Mouse (Mus musculus) heart, postnatal 0 days (tissue): ENCODE data around the gene 1500009C09Rik. TPM values are rescaled to one million over a fixed set of nuclear protein-coding genes. Genes with fewer than 3 reads are reported as not detected.

Experiments used
- ATAC-seq: fragments of 200-750 bp; cut with Nextera tagmentation; 2 replicates; pipeline ENCODE4 v1.8.0; 2017; ENCODE audit warnings: low read depth, moderate number of reproducible peaks, moderate library complexity; ENCODE audit not compliant: insufficient read depth
- DNase-seq: peaks from one replicate; pipeline ENCODE4 v3.0.0-alpha.2; 2016; ENCODE audit warnings: low spot score
- H3K27ac ChIP-seq: fragments of 300-500 bp; sonication (generic); 2 replicates; pipeline ENCODE4 v1.5.1; 2014; ENCODE audit warnings: low read depth, mild to moderate bottlenecking
- H3K27me3 ChIP-seq: fragments of 300-500 bp; sonication (generic); 2 replicates; pipeline ENCODE4 v1.6.1; 2014; ENCODE audit warnings: low read length, mixed read lengths; ENCODE audit not compliant: control insufficient read depth, insufficient read depth
- H3K36me3 ChIP-seq: fragments of 300-500 bp; sonication (generic); replicated peaks from 2 replicates; pipeline ENCODE4 v1.6.1; 2014; ENCODE audit warnings: low read length, mixed read lengths; ENCODE audit not compliant: control insufficient read depth, insufficient read depth
- H3K4me1 ChIP-seq: fragments of 300-500 bp; sonication (generic); 2 replicates; pipeline ENCODE4 v1.6.1; 2014; ENCODE audit warnings: antibody characterized with exemption; ENCODE audit not compliant: control insufficient read depth, insufficient read depth
- H3K4me2 ChIP-seq: fragments of 300-500 bp; sonication (generic); 2 replicates; pipeline ENCODE4 v1.6.1; 2014; ENCODE audit warnings: low read depth, mild to moderate bottlenecking, low read length, moderate library complexity
- H3K4me3 ChIP-seq: fragments of 300-500 bp; sonication (generic); 2 replicates; pipeline ENCODE4 v1.5.1; 2014; ENCODE audit warnings: low read depth, low read length
- H3K9ac ChIP-seq: fragments of 300-500 bp; sonication (generic); replicated peaks from 2 replicates; pipeline ENCODE4 v1.6.1; 2014; ENCODE audit warnings: low read depth, low read length, mixed read lengths
- H3K9me3 ChIP-seq: fragments of 300-500 bp; sonication (generic); replicated peaks from 2 replicates; pipeline ENCODE4 v1.6.1; 2016; ENCODE audit warnings: low read length; ENCODE audit not compliant: control insufficient read depth
- CTCF ChIP-seq: IDR thresholded peaks from 2 replicates; pipeline ENCODE4 v1.5.1; 2016; ENCODE audit warnings: antibody characterized with exemption, control low read depth, low read depth
- EP300 ChIP-seq: IDR thresholded peaks from 2 replicates; pipeline ENCODE4 v1.6.1; 2016; ENCODE audit warnings: antibody characterized with exemption, low read depth
- whole genome bisulfite sequencing: fragments of 180-500 bp; shearing (Covaris S2); extraction: QIAGEN DNeasy Blood & Tissue Kit; methylation state at CpG from one replicate; pipeline ENCODE4 v1.1.7; 2014; 5-methylcytosine and 5-hydroxymethylcytosine counted together
- polyA plus RNA-seq: library from polyadenylated mRNA; unstranded; fragments of >200 nt; fragmentation: Nextera tagmentation; extraction: Ambion mirVana; gene quantifications from 2 replicates; pipeline ENCODE4 v1.2.1, GENCODE M21; 2015
- total RNA-seq: library from RNA; depleted of rRNA; stranded (reverse); fragments of >200 nt; gene quantifications from 2 replicates; pipeline ENCODE4 v1.2.3, GENCODE M21; 2014; ENCODE audit warnings: low replicate concordance

The 1500009C09Rik gene
- total and polyA plus RNA-seq, 2 experiments from 2014 or later, result not detected

DNA sequence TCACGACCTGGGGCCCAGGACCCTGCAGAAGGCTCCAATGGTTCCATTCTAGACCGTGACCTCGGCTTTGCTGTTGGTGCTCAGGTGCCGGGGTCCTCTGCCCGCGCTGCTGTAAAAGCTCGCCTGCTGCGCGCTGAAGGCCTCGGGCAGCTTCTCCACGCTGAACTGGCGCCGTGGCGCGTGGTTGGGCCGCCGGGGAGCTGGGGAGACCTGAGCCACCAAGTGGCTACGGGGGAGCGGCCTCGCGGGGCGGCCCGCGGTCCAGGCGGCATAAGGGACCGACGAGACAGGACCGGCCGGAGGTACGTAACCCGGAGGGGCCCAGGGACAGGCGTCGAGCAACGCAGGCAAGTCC lies 45.1 kb upstream of the 1500009C09Rik start:
- Histone ChIP-seq H3K36me3 (peaks cover 31% of the 10 kb centered on the region), H3K9ac (no peak overlapping the region), H3K27me3 (peaks cover 50% of the 10 kb centered on the region), H3K4me1 (peaks cover 19% of the 10 kb centered on the region; the same call in 1 of the 2 replicates), H3K9me3 (no peaks in the 10 kb centered on the region), H3K4me2 (peak overlapping the region; percentile 1; the same call in 1 of the 2 replicates), H3K4me3 (no peak overlapping the region), H3K27ac (no peak overlapping the region)
- 17% methylated on average over 34 of the region's 34 CpGs for WGBS
- DNase-seq, result no peak
- TF ChIP-seq CTCF, result no peak
- no peak for TF ChIP-seq EP300
- no peak for ATAC-seq

DNA sequence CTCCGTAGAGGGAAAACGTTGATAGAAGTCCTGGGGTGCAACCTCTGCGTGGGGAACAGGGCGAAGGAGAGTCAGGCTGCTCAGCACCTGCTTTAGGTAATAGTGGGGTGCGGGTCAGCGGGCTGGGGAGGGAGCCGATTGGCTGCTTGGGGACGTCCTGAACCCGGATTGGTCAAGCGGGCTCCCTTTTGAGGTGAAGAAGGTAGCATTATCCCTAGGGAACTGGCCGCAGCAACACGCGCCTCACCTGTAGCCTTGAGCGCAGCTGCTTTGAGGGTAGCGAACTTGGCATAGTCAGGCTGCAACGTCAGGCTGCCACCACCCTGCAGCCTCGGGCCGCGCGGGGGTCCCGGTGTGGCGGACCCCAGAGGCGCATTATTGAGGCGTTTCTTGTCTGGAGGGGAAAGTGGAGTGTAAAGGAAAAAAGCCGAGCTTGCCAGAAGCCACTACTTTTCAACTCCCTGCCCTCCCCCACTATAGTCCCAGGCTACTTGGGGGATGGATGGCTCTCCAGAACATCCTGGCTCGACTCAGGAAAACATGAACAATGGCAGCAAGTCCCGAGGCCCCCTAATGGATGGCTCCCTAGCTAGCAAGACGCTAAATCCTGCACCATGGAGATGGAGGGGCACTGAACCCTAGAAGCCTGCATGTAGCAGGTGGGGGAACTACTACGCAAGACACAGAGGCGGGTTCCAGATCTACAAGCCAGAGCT lies 44.5 kb upstream of the 1500009C09Rik start:
- DNase-seq (no peak), ATAC-seq (no peak)
- no peak for TF ChIP-seq EP300
- no peak for TF ChIP-seq CTCF
- no peak overlapping the region for H3K27ac ChIP-seq
- H3K4me1 ChIP-seq, result peaks cover 22% of the 10 kb centered on the region; the same call in 1 of the 2 replicates
- peaks cover 26% of the 10 kb centered on the region for H3K36me3 ChIP-seq
- 26% methylated on average over 30 of the region's 30 CpGs for WGBS
- H3K4me2 ChIP-seq, result peak overlapping the region; percentile 1; the same call in 1 of the 2 replicates
- no peaks in the 10 kb centered on the region for H3K9me3 ChIP-seq
- no peak overlapping the region for H3K9ac ChIP-seq
- peaks cover 55% of the 10 kb centered on the region for H3K27me3 ChIP-seq
- H3K4me3 ChIP-seq, result no peak overlapping the region

DNA sequence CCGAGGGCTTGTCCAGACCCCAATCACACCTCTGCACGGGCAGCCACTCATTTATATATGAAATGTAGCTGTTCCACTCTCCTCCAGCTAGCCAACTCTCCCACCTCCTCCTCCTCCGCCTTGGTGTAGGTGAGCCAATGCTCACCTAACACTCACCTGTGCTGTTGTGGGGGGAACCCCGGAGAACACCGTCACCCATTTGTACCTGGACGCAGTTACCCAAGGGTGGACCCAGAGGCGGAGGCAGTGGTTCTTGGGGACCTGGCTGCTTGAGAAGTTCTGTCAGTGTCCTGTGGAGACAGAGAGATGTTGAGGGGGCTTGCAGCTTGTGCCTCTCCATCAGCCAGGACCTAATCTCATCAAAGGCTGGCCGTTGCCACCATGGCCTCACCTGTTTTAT lies 43.9 kb upstream of the 1500009C09Rik start:
- Histone ChIP-seq H3K27me3 (peaks cover 62% of the 10 kb centered on the region), H3K4me2 (no peak overlapping the region), H3K4me1 (peaks cover 22% of the 10 kb centered on the region; the same call in 1 of the 2 replicates), H3K36me3 (peaks cover 20% of the 10 kb centered on the region), H3K9ac (no peak overlapping the region), H3K4me3 (no peak overlapping the region), H3K27ac (no peak overlapping the region), H3K9me3 (no peaks in the 10 kb centered on the region)
- ATAC-seq (no peak), DNase-seq (no peak)
- 84% methylated on average over 8 of the region's 8 CpGs for WGBS
- TF ChIP-seq EP300 (no peak), CTCF (no peak)

DNA sequence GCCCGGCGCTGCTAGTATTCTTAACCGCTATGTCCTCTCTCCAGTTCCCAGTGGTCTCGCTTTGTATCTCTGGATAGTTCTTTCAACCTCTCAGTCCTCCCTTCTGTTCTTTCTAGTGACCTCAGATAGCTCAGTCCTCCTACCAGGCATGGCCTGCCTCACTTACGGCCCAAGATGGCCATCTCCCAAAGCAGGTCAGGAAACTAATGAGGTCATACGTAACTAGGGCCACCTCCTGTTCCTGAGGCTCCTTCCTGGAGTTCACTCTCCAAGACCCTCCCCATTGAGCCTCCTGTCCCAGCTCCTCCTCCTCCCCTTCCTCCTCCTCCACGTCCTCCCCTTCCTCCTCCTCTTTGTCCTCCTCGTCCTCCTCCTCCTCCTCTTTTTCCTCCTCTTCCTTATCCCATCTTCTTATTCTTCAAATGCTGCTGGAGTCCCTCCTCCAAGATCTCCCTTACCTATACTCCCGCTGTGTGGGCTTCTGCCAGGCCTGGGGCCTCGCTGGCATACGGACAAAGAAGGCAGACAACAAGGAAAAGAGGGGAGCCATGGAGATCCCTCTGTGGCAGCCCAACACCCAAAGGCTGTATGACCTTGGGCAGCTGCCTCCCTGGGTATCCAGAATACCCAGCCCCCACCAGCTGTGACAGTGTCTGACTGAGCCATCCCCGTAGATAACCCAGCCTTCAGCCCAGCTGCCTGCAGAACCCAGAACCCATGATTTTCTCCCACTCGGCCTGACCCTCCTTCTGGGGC lies 42.7 kb upstream of the 1500009C09Rik start:
- no peak overlapping the region for H3K9ac ChIP-seq
- no peak for DNase-seq
- WGBS, result 74% methylated on average over 13 of the region's 13 CpGs
- H3K4me2 ChIP-seq, result no peak overlapping the region
- no peak overlapping the region for H3K4me3 ChIP-seq
- no peaks in the 10 kb centered on the region for H3K9me3 ChIP-seq
- peaks cover 22% of the 10 kb centered on the region; the same call in 1 of the 2 replicates for H3K4me1 ChIP-seq
- ATAC-seq, result no peak
- H3K27me3 ChIP-seq, result peaks cover 71% of the 10 kb centered on the region
- no peak overlapping the region for H3K27ac ChIP-seq
- no peak for TF ChIP-seq CTCF
- no peak for TF ChIP-seq EP300
- peaks cover 8% of the 10 kb centered on the region; the same call in 1 of the 2 replicates for H3K36me3 ChIP-seq

DNA sequence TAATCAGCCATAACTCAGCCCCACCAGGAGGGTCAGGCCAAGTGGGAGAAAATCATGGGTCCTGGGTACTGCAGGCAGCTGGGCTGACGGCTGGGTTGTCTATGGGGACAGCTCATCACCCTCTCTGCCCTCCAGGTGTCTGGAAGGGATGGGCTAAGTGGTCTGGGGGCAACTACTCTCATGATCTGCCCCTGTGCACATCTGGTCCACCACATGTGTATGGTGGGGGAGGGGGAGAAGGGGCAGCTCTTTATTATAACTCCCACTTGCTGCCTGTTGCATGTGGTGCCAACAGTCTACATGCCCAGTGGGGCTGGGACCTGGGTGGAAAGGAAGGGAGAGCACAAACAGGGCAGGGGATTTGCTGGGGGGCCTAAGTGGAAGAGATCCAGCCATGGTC lies 41.4 kb upstream of the 1500009C09Rik start:
- Histone ChIP-seq H3K27me3 (peaks cover 85% of the 10 kb centered on the region), H3K9ac (no peak overlapping the region), H3K27ac (no peak overlapping the region), H3K36me3 (no peaks in the 10 kb centered on the region), H3K4me2 (no peak overlapping the region), H3K9me3 (no peaks in the 10 kb centered on the region), H3K4me1 (peaks cover 21% of the 10 kb centered on the region), H3K4me3 (no peak overlapping the region)
- DNase-seq (no peak), ATAC-seq (no peak)
- WGBS, result 70% methylated on average over 1 of the region's 1 CpGs
- TF ChIP-seq EP300, result no peak
- TF ChIP-seq CTCF, result no peak
